Mouse (Mus musculus): ENCODE measurements around the gene Tmem253. TPM values are rescaled to one million over a fixed set of nuclear protein-coding genes. Genes with fewer than 3 reads are reported as not detected.
A peak's percentile ranks its signal among the peaks of the same experiment; 100 is the strongest.

Gene Tmem253
- total RNA-seq (2021): under 1 TPM; 0.55 to 0.62 TPM
- long read RNA-seq, experiment 1: 0 reads
- long read RNA-seq, experiment 2: 0 reads

DNA sequence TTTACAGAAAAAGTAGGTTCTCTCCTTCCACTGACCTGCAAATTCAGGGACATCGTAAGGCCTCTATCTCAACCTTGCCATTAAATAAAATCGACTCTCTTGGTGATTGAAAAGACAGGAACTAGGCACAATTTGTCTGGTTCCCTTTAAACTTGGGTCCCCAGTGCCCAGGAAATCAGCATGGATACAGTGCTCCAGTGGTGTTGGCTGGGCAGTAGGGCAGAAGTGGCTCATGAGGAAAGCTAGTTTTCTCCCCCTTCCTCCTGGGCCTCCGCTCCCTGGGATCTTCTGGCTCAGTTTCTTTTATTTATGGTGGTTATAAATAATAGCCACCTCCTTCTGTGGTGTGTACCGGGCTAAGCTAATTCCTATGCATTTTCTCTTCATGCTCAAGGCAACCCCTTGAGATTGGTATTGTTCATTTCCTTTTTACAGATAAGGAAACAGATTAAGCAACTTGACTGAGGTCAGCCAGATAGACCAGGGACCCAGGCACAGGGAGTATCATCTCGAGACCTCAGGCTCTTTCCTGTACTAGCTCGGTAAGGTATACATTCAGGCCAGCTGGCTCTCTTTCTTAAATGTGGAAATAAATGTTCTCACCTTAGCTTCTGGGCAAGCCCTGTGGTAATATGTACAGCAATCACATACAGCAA, at the start of gene Tmem253:
Tmem253 (plus strand) TSS at position 214 of the 656 bp plus-strand sequence.
- DNase-seq: no peak
- intact Hi-C loops (cut with DNase I; ENCODE audit: low total_unique reads): no loop called here

DNA sequence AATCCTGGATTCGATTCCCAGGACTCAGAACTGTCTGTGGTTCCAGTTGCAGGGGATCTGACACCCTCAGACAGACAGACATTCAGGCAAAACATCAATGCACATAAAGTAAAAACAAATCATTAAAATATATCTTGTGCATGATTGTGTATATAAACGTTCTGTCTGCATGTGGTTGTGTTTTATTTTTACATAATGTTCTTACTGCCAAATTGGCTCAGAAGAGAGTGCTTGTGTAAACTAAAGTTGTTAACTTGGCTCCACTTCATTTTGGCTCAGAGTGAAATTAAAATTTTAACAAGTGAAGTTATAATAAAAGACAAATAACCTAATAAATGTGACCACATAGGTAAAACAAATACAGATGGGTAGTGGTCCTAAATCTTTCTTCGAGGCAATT, 48.1 kb upstream of the Tmem253 start:
- no peak for DNase-seq
- intact Hi-C loops (cut with DNase I; ENCODE audit: low total_unique reads): no loop called here

DNA sequence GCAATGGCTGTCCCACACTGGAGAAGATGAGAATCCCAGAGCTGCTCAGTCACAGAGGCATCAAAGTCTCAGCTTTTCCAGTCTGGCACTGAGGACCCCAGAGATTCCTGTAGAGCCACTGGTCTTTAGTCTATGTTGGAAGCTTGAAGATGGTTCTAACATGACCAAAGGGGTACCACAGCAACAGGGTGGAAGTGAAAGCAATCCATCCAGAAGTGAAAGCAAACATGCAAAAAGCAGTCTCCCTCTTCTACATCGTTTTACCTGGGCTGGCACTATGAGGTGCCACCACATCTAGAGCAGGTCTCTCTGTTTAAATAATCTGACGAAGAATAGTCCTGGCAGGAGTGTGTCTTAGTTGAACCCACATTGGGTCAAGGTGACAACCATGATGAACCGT, 36.2 kb upstream of the Tmem253 start:
- intact Hi-C loops (cut with DNase I; ENCODE audit: low total_unique reads): no loop called here
- no peak for DNase-seq

DNA sequence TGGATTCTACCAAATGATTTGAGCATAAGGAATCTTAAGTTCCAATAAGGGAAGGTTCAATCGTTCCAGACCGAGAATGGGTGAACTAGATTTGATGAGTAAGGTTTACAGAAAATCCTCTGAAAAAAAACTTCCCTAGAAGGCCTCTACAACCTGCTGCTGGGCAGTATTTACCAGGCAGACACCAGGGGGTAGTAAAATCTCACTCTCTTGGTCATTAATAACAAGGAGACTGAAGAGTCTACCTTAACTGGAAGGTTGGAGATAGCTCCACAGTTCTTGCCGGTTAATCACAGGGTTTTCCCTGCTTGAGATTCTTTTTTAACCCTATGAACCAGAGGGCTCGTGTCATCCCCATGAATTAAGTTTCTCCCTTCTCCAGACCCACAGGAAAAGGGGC, 32.2 kb upstream of the Tmem253 start:
- no peak for DNase-seq
- intact Hi-C loops (cut with DNase I; ENCODE audit: low total_unique reads): loop anchor here (10.0 kb wide), 1 partner anchor 48 kb away; no protein-coding TSS in a partner anchor

DNA sequence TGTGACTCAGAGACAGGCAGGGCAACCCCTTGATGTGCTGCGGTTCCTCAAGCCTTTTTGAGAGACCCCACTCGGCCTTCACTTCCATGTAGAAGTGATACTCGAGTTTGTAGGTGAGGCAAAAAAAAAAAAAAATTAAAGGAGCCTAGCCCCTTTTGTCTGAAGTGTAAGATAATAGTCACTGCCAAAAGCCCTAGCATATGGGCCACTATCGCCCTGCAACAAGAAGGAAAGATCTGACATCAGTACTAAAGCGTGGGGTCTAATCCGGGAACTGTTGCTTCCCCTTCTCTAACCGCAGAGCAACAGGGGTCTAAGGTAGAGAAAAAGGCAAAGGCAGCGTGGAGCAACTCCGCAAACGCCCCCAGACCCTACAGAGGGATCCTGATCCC, 31.6 kb upstream of the Tmem253 start:
- no peak for DNase-seq
- intact Hi-C loops (cut with DNase I; ENCODE audit: low total_unique reads): loop anchor here (10.0 kb wide), 1 partner anchor 49 kb away; no protein-coding TSS in a partner anchor

DNA sequence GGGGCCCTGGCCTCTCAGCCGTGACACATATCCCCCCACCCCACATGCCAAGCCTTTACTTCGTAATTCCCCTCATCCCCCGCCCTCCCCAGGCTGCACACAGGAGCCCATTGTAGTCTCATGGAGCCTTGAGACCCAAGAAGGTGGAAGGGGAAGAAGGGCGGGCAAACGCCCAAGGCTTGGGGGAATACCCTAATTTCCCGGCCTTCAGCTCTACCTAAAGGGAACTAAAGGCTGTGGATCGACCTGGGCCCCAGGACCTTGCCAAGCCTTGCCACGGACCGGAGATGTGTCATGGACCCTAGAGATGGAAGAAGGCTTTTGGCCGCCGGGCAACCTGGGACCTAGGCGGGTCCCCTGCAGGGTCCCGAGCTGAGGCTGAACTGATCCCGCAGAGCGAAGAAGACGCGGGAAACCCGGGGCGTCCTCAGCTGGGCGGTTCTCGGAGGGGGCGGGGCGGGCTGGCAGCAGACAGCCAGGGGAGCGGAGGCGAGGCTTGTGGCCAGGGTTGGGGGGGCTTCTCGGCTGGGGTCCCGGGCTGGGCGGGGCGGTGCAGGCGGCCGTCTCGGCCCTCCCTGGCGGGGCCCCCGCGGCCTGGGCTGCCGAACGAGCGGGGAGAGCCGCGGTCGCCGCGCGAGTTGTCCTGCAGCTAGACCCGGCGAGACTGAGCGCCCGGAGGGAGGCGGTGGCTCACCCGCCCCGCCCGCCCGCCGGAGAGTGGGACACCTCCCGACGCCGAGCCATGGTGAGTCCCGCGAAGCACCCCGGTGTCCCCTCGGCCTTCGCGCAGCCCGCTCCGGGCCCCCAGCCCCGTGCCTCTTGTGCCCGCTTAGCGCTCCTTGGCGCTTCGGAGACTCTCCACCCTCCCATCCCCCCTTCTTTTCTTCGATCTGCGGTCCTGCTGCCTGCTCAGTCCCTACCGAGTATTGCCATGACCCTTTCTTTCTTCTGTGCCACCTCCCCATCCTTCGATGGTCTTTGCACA, 30.9 kb upstream of the Tmem253 start, which contains the start of gene Arhgef40:
Arhgef40 (plus strand) TSS at position 473 of the 985 bp plus-strand sequence.
- DNase-seq: peak; percentile 87
- intact Hi-C loops (cut with DNase I; ENCODE audit: low total_unique reads): loop anchor here (10.0 kb wide), 1 partner anchor 50 kb away; no protein-coding TSS in a partner anchor

DNA sequence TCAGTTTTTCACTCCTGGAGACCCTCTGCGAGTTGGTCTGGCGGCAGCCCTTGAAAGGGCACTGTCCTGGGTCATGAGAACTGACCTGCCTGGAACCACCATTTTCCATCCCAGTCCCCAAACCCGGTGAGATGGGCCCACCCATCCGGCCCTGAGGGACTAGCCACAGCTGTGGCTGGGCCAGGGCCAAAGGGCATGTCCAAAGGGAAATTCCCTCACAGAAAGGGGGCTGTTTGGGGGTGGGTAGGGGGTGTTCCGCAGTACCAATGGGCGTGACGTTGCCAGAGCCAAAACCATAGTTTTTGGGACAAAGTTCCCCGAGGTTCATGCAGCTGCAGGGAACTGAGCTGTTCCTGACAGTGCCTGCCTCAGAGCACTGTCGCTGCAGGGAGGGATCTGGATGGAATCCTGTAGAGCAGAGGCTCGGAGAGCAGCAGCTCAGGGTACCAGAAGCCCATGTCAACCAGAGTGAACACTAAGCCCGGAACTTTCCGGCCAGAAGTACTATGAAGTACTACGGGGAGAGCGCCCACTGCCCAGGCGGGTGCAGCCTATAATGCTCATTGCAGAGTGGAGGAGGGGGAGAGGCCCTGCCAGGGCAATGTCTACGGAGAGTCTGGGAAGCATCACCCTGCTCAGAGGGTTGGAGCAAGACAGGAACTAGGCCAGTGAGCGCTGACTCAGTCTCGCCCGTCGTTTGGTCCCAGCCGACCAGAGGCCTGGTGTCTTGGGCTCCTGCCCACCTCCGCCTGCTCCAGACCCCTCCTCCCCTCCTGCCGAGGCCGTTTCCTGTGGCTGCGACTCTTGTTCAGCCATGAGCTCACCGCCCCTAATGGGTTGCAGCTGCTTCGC, 29.9 kb upstream of the Tmem253 start:
- intact Hi-C loops (cut with DNase I; ENCODE audit: low total_unique reads): loop anchor here (10.0 kb wide), 1 partner anchor 51 kb away; no protein-coding TSS in a partner anchor
- peak; percentile 94 for DNase-seq

DNA sequence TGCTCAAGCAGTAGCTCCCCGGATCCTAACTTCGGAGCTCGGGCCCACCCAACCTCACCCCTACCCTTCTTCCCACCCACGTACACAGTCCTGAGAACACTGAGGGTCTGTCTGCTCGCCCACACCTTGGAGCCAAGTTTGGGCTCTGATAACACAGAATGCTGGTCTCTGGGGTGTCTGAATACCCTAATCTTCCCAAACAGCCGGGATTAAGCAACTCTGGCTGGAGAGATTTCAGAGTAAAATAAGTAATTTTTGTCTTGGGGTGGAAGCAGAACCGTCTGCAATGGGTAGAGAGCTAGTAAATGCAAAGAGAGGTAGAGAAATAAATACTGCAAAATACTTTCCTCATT, 29.3 kb upstream of the Tmem253 start:
- DNase-seq: no peak
- intact Hi-C loops (cut with DNase I; ENCODE audit: low total_unique reads): loop anchor here (10.0 kb wide), 1 partner anchor 51 kb away; no protein-coding TSS in a partner anchor

DNA sequence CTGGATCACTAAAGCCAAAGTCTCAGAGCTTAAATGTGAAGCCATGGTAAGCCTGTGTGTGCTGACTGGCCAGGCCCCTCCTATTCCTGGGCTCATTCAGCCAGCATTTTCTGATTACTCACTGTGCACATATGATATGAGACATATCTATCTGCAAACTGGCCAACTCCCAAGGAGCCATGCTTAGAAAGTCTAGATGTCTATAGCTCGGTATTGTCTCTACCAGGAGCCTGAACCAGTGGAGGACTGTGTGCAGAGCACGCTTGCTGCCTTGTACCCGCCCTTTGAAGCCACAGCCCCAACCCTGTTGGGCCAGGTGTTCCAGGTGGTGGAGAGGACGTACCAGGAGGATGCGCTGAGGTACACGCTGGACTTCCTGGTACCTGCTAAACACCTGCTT, 28.3 kb upstream of the Tmem253 start:
- intact Hi-C loops (cut with DNase I; ENCODE audit: low total_unique reads): loop anchor here (10.0 kb wide), 1 partner anchor 52 kb away; no protein-coding TSS in a partner anchor
- no peak for DNase-seq

DNA sequence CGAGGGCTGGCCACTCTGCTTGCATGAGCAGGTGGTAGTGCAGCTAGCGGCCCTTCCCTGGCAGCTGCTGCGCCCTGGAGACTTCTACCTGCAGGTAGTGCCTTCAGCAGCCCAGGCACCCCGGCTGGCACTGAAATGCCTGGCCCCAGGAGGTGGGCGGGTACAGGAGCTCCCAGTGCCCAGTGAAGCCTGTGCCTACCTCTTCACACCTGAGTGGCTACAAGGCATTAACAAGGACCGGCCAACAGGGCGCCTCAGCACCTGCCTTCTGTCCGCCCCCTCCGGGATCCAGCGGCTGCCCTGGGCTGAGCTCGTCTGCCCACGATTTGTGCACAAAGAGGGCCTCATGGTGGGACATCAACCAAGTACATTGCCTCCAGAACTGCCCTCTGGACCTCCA, 26.7 kb upstream of the Tmem253 start:
- DNase-seq: no peak
- intact Hi-C loops (cut with DNase I; ENCODE audit: low total_unique reads): loop anchor here (10.0 kb wide), 1 partner anchor 54 kb away; no protein-coding TSS in a partner anchor

DNA sequence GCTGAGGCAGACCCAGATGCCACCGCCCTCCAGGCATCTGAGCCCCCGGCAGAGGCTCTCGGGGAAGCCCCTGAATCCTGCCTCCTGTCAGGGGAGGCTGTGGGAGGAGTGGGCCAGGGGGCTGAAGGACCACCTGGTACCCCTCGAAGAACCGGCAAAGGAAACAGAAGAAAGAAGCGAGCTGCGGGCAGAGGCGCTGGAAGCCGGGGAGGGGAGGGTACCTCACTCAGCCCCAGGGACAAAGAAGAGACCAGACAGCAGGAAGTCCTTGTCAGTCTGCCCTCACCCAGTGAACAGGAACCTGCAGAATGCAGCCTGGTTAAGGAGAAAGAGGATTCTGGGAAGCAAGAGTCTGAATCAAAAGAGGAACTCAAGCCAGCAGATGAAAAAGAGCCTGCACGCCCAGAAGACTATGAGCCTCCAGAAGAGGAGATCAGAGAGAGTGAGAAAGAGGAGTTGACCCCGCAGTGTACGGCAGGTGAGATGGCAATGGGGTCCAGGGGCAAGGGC, 25.9 kb upstream of the Tmem253 start:
- DNase-seq: no peak
- intact Hi-C loops (cut with DNase I; ENCODE audit: low total_unique reads): loop anchor here (10.0 kb wide), 1 partner anchor 55 kb away; no protein-coding TSS in a partner anchor

DNA sequence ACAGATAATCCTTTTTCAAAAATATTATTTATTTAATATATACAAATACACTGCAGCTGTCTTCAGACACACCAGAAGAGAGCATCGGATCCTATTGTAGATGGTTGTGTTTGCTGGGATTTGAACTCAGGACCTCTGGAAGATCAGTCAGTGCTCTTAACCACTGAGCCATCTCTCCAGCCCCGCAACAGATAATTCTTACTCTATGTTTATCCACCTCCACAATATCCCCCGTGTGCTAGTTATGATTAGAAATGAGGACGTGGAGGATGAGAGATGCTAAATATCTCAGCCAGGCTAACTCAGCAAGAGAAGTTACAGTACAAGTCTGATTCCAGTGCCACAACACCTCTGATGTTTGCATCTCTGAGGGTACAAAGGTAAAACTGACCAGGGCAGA, 21.0 kb upstream of the Tmem253 start:
- no peak for DNase-seq
- intact Hi-C loops (cut with DNase I; ENCODE audit: low total_unique reads): no loop called here

DNA sequence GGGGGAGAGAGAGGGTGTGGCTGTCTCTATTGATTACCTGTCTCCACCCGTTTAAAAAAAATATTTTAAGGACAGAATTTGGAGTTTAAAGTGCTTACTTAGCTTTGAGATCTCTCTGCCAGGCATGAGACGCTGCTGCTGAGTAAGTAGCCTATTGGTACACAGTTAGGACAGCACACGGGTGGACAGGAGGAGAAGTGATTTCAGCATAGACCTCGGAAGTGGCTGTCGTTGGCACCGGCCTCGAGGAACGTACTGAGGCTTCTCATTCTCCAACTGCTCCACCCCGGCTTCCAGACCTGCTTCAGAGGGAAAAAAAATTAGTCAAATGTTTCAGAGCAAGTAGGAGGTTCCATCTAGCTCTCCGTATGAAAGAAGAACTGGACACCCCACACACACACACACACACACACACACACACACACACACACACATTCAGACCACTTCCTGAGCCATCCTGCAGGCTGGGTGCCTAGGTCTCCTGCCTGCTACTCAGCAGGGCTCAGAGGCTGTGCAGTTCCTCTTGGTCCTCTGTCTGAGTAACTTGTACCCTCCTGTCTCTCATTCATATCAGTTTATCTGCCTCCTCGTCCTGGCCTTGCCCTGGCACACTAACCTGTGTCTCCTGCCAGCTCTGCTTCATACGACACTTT, 20.1 kb upstream of the Tmem253 start:
- intact Hi-C loops (cut with DNase I; ENCODE audit: low total_unique reads): loop anchor here (5.0 kb wide), 1 partner anchor 103 kb away; the partner anchor contains the start of gene Slc39a2
- no peak for DNase-seq

DNA sequence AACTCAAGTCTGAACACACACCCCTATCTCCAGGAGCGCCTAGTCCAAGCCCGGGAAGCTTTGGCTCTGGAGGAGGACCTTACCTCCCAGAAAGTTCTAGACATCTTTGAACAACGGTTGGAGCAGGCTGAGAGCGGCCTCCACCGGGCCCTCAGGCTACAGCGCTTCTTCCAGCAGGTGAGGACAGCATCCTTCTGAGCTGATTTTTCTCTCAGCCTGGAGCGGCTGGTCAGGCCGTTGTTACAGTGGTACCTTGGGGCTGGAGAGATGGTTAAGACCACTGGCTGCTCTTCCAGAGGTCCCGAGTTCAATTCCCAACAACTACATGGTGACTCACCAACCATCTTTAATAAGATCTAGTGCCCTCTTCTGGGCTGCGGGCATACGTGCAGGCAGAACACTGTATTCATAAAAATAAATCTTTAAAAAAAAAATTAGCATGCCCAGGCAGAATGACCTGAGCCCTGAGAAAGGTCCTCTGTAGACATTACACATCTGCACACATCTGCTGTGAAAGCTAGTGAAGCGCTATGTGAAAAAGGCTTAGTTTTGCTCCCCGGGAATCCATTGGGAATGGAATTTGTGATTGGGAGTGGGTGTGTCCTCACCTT, 19.1 kb upstream of the Tmem253 start:
- intact Hi-C loops (cut with DNase I; ENCODE audit: low total_unique reads): loop anchor here (5.0 kb wide), 1 partner anchor 104 kb away; the partner anchor contains the start of gene Slc39a2
- DNase-seq: no peak

DNA sequence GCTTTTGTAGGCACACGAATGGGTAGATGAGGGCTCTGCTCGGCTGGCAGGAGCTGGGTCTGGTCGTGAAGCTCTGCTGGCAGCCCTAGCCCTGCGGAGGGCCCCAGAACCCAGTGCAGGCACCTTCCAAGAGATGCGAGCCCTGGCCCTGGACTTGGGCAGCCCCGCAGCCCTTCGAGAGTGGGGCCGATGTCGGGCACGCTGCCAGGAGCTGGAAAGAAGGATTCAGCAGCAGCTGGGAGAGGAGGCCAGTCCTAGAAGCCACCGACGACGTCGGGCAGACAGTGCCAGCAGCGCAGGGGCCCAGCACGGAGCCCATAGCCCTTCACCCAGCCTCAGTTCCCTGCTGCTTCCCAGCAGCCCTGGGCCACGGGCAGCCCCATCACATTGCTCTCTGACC, 18.6 kb upstream of the Tmem253 start:
- DNase-seq: peak; percentile 30
- intact Hi-C loops (cut with DNase I; ENCODE audit: low total_unique reads): loop anchor here (5.0 kb wide), 1 partner anchor 105 kb away; the partner anchor contains the start of gene Slc39a2

DNA sequence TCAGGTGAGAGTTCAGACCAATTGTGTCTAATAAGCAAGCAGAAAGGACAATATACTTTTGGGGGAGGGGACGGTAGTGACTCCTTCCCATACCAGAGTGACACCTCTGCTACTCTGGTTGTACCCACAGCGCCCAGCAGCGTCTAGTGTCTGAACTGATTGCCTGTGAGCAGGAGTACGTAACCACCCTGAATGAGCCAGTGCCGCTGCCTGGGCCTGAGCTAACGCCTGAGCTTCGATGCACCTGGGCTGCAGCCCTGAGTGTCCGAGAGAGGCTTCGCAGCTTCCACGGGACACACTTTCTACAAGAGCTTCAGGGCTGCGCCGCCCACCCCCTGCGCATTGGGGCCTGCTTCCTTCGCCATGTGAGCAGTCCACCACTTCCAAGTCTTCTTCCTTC, 18.0 kb upstream of the Tmem253 start:
- intact Hi-C loops (cut with DNase I; ENCODE audit: low total_unique reads): loop anchor here (5.0 kb wide), 1 partner anchor 105 kb away; the partner anchor contains the start of gene Slc39a2
- DNase-seq: no peak

DNA sequence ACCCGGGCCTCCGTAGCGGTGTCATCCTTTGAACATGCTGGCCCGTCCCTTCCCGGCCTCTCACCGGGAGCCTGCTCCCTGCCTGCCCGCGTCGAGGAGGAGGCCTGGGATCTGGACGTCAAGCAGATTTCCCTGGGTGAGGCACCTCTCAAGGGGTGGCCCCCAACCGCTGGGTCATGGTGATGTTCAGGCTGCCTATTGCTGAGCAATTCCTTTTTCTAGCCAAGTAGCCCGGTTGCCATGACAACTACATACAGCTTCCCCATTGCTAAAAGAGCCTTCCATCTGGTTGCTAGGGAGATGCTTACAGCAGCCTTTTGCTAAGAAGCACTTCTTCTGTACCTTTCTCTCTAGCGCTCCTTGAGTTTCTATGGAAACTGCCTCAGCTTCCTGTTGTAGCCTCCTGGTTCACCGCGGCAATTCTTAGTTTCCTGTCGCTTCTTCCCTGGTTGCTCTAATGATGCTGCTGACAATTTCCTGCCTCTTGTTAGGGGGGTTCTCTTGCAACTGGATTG, 11.4 kb upstream of the Tmem253 start:
- DNase-seq: peak; percentile 16
- intact Hi-C loops (cut with DNase I; ENCODE audit: low total_unique reads): loop anchor here (10.0 kb wide), 1 partner anchor 59 kb away; no protein-coding TSS in a partner anchor

All from gastrocnemius, postnatal 14 days (tissue).